Mouse (Mus musculus) retina, postnatal 1 day (tissue): ENCODE results near the gene Slc43a2.

ENCODE experiments used
- DNase-seq: peaks from one replicate; pipeline ENCODE4 v3.0.0-alpha.2; 2012

The Slc43a2 gene

GRCm38 (mm10) chr11:75530325-75530724 is 1.2 kb upstream of the Slc43a2 start:
- DNase-seq, result peak; percentile 89

GRCm38 (mm10) chr11:75530845-75531373 is 585 bp upstream of the Slc43a2 start:
- no peak for DNase-seq

DNA sequence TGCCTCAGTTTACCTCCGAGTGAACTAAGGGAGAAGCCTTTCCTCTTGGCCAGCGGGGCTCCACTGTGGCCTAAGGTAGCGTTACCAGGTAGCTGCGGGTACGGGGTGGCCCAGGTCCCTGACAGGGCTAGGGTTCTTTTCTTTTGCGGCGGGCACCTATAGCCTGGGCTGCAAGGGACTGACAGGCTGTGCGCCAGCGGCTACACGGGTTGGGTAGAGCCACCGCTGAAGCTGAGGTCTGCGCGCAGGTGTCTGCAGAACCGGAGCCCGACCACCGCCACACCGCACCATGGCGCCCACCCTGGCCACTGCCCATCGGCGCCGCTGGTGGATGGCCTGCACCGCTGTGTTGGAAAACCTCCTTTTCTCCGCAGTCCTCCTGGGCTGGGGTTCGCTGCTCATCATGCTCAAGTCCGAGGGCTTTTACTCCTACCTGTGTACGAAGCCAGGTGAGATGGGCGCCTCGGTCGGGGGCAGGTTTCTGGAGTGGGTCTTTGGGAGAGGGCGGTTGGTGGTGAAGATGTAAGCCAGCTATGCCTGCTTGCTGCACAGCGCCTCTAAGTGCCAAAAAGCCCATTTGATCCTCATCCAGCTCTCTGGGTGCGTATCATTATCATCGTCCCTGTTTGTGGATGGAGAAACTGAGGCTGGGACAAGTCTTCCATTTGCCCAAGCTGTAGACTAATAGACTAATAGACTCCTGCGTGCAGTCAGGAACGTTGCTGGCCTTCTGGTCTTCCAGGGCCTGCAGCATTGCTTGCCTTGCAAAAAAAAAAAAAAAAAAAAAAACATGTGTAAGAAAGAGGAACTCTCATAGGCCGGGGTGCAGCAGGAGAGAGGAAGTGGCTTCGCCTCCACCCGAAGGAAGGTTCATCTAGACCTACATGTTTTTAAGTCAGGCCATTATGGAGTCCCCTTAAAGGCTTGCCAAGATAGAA is 1.1 kb downstream of the Slc43a2 start:
- DNase-seq, result no peak

DNA sequence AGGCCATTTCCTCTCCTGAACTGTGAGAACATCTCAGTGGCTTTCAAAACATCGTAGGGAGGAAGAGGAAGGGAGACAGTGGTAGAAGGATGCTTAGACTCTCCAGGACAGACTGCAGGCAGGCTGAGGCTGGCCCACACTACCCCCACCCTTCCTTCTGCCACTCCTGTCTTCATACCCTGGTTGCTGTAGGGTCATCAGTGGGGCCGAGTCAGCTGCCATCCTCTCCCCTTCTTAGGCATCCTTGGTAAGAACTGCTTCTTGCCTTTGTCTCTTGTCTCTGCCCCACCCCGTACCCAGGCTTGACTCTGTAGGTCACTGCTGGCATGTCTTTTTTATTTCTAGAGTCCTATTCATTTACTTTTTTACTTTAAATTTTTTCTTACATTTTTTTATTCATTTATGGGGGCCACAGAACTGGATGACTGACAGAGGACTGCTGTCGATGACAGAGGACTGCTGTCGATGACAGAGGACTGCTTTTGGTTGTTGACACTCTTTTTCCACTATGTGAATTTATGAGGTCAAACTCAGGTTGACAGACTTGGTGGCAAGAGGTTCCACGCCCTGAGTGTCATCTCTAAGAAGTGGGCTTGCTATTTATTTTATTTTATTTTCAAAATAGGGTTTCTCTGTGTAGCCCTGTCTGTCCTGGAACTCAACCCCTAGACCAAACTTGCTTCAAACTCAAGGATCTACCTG is 2.0 kb downstream of the Slc43a2 start:
- no peak for DNase-seq

DNA sequence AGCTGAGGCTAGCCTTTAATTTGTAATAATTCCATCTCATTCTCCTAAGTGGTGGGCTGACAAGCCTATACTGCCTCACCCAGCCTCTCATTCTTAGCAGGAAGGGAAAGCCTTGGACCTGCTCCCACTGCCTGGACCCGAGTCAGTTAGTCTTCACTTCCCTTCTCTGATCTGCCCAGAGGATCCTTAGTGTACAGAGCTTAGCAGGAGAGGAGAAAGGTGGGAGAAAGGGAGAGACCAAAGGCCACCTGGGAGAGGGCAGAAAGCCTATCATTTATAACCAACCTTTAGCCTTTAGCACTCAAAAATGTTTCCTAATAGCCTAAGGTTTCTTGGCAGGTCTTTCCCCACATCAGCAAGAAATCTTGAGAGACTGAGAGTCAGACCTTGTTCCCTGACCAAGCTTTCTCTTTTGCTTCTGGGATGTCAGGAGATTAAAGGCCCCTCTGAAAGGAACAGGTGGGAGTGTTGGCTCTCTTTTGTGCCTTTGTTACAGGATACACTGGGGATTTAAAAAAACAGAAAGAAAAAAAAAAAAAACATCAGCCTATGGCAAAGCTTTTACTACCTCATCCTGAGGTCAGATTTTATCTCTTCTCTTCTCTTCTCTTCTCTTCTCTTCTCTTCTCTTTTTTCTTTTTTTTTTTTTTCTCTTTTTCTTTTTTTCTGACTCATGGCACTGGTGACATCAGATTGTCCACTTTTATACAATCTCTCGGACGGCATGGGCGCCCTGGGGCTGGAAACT is 3.0 kb downstream of the Slc43a2 start:
- DNase-seq, result no peak

GRCm38 (mm10) chr11:75535106-75535795 is 3.8 kb downstream of the Slc43a2 start:
- DNase-seq, result no peak

- no peak for DNase-seq
These were observed 4.9 kb downstream of the Slc43a2 start for GRCm38 (mm10) chr11:75536255-75537024.

GRCm38 (mm10) chr11:75537025-75537414 is 5.5 kb downstream of the Slc43a2 start:
- DNase-seq, result no peak

DNA sequence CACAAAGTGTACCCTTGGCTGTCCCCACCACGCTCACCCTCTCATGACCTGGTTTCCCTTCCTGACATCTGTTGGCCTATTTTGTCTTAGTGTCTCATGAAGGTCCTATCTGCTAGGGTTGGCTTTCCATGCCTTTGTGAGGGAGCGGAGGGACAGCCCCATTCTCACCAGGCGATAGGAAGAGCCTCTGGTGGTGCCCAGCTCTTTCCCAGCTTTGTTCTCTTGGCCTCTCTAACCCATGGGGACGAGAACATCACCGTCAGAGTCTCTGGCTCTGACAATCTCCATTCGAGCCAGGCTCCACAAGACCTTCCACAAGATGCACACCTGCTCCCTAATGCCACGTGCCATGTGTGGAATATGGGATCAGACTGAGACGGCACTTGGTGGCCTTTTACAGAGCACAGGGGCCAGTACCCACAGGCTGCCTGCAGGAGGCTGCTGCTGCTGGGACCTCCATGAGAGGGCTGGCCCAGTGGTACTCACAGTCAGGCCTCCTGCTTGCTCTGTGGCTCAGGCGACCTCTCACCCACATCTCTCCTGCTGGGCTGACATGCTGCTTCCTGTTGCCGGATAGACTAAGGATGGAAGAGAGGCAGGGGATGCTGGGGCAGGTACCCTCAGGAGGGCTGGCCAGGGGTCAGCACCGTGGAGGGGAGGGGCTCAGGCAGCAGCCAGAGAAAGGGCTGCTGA is 6.1 kb downstream of the Slc43a2 start:
- DNase-seq, result peak; percentile 43

DNA sequence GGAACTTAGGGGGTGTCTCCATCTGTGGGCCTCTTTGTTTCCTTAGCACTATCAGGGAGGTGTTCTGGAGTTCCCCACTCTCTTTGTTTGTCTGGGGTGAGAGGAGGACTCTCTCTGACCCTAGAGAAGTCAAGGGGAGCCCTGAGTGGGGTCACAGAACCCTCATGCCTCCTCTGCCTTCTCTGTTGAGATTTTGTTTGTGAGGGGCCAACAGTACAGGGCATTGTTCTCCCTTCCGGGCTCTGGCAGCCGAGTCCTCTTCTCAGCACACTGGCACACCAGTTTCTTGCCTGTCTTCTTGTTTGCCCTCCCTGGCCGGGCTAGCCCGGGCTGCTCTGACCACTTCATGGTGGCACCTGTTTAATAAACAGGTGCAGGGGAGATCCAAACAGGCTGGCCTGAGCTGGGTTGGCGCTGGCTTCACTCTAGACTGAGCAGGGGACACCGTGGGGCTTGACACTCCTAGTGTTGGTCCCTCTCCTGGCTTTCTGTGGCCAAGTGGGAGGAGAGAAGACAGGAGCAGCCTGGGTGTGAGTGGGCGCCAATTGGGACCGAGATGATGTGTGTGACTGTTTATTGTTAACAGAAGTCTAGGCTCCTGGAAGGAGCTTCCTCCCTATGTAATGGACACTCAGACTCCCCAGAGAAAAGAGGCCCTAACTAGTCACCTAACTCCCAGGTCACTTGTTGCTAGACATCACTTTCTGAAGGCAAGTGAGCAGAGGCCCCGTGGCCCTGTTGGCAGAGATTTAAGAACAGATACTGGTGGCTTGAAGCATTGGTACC is 6.9 kb downstream of the Slc43a2 start:
- DNase-seq, result peak; percentile 24

DNA sequence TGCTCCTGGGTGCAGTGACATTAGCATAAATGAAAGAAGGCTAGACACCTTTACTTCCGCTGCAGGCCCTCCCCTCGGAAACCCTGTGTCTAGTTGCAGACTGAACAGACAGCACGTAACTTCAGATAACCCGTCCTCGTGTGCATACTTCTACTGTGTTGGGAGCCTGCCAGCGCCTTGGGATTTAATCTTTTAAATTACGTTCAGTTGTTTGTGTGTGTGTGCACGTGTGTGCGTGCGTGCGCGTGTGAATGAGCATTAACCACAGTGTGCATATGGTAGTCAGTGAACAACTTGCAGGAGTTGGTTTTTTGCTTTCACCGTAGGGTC is 7.4 kb downstream of the Slc43a2 start:
- no peak for DNase-seq

- DNase-seq, result no peak
These were observed 8.7 kb downstream of the Slc43a2 start for GRCm38 (mm10) chr11:75540209-75540608.

GRCm38 (mm10) chr11:75540710-75541581 is 9.5 kb downstream of the Slc43a2 start:
- no peak for DNase-seq

DNA sequence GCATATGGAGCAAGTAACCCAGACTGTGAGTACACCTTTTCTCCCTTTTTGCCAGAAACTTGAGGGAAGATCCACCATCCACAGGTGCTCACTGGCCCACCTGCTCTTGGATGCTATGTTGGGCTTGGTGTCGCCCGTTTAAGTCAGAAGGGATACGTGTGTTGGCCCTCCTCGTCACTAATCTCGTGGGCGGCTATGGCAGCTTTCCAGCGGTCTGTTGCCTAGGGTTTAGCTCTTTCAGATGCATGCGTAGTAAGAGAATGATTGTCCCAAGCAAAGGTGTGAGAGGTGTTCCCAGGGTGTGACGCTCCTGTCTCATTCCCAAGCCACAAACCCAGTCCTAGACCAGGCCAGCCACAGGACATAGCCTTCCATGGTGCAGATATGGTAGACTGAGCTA is 13.2 kb downstream of the Slc43a2 start:
- no peak for DNase-seq

- DNase-seq, result no peak
These were observed 14.6 kb downstream of the Slc43a2 start for GRCm38 (mm10) chr11:75546057-75546456.

DNA sequence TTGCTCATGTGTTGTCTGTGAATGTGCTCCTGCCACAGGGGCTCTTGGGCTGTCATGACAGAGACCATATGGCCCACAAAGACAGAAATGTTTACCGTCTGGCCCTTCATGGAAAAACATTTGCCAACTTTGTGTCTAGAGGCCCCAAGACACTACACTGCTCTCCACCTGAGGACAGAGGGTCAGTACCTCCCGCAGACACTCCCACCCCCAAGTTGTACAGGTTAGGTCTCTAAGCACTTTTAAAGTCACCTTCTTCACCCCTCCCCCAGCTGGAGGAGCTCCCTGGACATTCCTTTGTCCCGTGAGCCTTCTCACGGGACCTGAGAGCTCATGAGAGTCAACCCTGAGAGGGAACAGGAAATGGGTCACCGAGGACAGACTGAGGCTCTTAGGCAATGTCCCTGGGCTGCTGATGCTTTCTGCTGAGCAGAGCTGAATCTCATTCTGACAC is 18.2 kb downstream of the Slc43a2 start:
- DNase-seq, result no peak

DNA sequence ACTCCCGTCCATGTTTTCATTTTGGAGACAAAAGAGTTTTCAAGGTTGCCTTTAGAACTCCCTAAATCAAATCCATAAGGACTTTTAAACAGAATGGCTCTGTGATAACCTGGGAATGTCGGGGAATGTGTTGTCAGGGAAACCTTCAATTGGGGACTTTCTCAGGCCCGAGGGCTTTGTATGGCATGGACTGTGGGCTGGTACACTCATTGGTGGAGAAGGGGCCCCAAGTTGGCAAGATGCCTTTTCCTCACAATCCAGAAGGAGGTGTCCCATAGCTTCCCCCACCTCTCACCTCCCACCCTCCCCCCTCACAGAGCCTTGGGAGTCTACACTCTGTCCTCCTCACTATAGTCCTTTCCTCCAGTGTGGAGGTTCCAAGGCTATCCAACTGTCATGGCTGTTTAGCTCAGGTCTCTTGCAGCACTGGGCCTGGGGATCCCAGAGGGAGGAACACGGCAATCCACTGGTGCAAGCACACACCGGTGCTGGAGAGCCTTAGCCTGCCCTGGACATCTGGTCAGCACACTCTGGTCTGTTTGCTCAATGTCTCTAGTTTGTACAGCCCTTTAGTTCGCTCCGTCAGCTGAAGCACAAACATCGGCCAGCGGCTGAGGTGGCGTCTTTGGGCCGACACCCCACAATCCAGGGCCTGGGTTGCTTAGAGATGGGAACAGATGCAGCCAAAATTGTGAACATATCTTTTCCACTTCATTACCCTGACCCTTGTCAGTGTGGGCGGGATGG is 18.9 kb downstream of the Slc43a2 start:
- no peak for DNase-seq

GRCm38 (mm10) chr11:75551321-75551720 is 19.8 kb downstream of the Slc43a2 start:
- no peak for DNase-seq
